Mouse (Mus musculus) myocyte (in vitro differentiated cells): ENCODE data around the gene Acaa1a. TPM values are rescaled to one million over a fixed set of nuclear protein-coding genes. Genes with fewer than 3 reads are reported as not detected.

Experiments used
- H3K27me3 ChIP-seq: one replicate; pipeline ENCODE4 v1.6.1; 2011; ENCODE audit not compliant: control insufficient read depth, insufficient read depth, insufficient read length
- H3K36me3 ChIP-seq: one replicate; pipeline ENCODE4 v1.6.1; 2011; ENCODE audit not compliant: control insufficient read depth, insufficient read depth
- H3K4me2 ChIP-seq: one replicate; pipeline ENCODE4 v1.6.1; 2011; ENCODE audit warnings: low read depth, control low read depth
- H3K4me3 ChIP-seq: one replicate; pipeline ENCODE4 v1.5.1; 2011; ENCODE audit warnings: mild to moderate bottlenecking, control low read depth, moderate library complexity
- H3K79me2 ChIP-seq: one replicate; pipeline ENCODE4 v1.6.1; 2011; ENCODE audit not compliant: control insufficient read depth, insufficient read depth
- H3ac ChIP-seq: one replicate; pipeline ENCODE4 v1.6.1; 2011; ENCODE audit not compliant: control insufficient read depth, insufficient read length
- CEBPB ChIP-seq: IDR thresholded peaks from 2 replicates; pipeline ENCODE4 v1.6.1; 2011; ENCODE audit warnings: mild to moderate bottlenecking, moderate library complexity; ENCODE audit not compliant: poor library complexity, insufficient read depth, severe bottlenecking
- E2F4 ChIP-seq: IDR thresholded peaks from one replicate; pipeline ENCODE4 v1.6.1; 2011; ENCODE audit warnings: mild to moderate bottlenecking, control low read depth, moderate library complexity; ENCODE audit not compliant: insufficient read depth
- MAX ChIP-seq: IDR thresholded peaks from one replicate; pipeline ENCODE4 v1.6.1; 2011; ENCODE audit warnings: low read depth, mild to moderate bottlenecking, control low read depth
- MYOD1 ChIP-seq, 3 experiments: IDR thresholded peaks; one replicate each; pipeline ENCODE4 v1.6.1; 2011; ENCODE audit warnings: control low read depth in 2 of 3, low read depth in 2 of 3, mild to moderate bottlenecking in 2 of 3, moderate library complexity in 1 of 3; ENCODE audit not compliant: insufficient read length in 2 of 3, control insufficient read depth in 1 of 3
- MYOG ChIP-seq, 3 experiments: IDR thresholded peaks; one replicate each; pipeline ENCODE4 v1.6.1; 2011; ENCODE audit warnings: control low read depth in 2 of 3, low read depth in 2 of 3, mild to moderate bottlenecking in 2 of 3; ENCODE audit not compliant: insufficient read length in 2 of 3, control insufficient read depth in 1 of 3, insufficient read depth in 1 of 3
- POLR2A ChIP-seq: IDR thresholded peaks from one replicate; pipeline ENCODE4 v1.6.1; 2011; ENCODE audit warnings: low read depth, mild to moderate bottlenecking, control low read depth, moderate library complexity; ENCODE audit not compliant: insufficient read length
- POLR2AphosphoS2 ChIP-seq: IDR thresholded peaks from one replicate; pipeline ENCODE4 v1.6.1; 2011; ENCODE audit warnings: low read depth, control low read depth; ENCODE audit not compliant: insufficient read length
- REST ChIP-seq: IDR thresholded peaks from one replicate; pipeline ENCODE4 v1.6.1; 2011; ENCODE audit warnings: mild to moderate bottlenecking, control low read depth, moderate library complexity; ENCODE audit not compliant: insufficient read depth, insufficient read length
- SRF ChIP-seq: IDR thresholded peaks from one replicate; pipeline ENCODE4 v1.6.1; 2011; ENCODE audit warnings: low read depth; ENCODE audit not compliant: control insufficient read depth, insufficient read length
- TCF12 ChIP-seq: IDR thresholded peaks from one replicate; pipeline ENCODE4 v1.6.1; 2011; ENCODE audit warnings: mild to moderate bottlenecking, control low read depth; ENCODE audit not compliant: poor library complexity, insufficient read depth, severe bottlenecking
- TCF3 ChIP-seq: IDR thresholded peaks from one replicate; pipeline ENCODE4 v1.6.1; 2011; ENCODE audit warnings: low read depth, control low read depth; ENCODE audit not compliant: insufficient read length
- USF1 ChIP-seq: IDR thresholded peaks from one replicate; pipeline ENCODE4 v1.6.1; 2011; ENCODE audit warnings: low read depth, mild to moderate bottlenecking, control low read depth, moderate library complexity
- polyA plus RNA-seq: library from polyadenylated mRNA; unstranded; fragments of >200 nt; fragmentation: generic; extraction: Trizol; gene quantifications from one replicate; pipeline ENCODE4 v1.2.1, GENCODE M21; 2012; ENCODE audit warnings: missing spikeins

Gene Acaa1a
- polyA plus RNA-seq, 1 experiment: 61.7 TPM

DNA sequence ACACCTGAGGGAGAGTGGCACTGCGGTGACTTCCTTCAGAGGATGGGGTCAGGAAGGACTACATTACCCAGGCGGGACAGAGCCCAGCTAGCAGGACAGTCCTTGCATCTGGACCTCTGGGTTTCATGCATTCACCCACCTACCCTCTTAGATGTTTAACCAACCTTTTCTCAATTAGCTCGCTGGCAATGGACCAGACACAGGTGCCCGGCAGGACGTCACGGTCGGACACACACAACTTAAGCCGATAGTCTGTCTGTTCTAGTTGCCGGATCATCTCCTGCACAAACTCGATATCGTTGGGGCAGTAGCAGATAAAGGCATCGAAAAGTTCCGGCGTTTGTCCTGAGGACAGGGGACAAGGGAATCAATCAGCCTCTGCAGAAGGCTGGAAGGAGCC lies 1.6 kb upstream of the Acaa1a start:
- no peak overlapping the region for H3K4me3 ChIP-seq
- H3K79me2 ChIP-seq: peaks cover 7% of the 10 kb centered on the region
- no peaks in the 10 kb centered on the region for H3K27me3 ChIP-seq
- no peak overlapping the region for H3ac ChIP-seq
- TF ChIP-seq POLR2A (no peak), CEBPB (no peak), E2F4 (no peak), MAX (no peak), TCF3 (no peak), POLR2AphosphoS2 (no peak), TCF12 (no peak), SRF (no peak), MYOD1 (IDR thresholded peaks at IDR 0.05; ENCODE audit: control insufficient read depth in 1 of 3, insufficient read length in 2 of 3, low read depth in 2 of 3) (no peak), MYOG (IDR thresholded peaks at IDR 0.05; ENCODE audit: control insufficient read depth in 1 of 3, insufficient read depth in 1 of 3, insufficient read length in 2 of 3, low read depth in 2 of 3) (no peak), REST (no peak), USF1 (no peak)
- peaks cover 2% of the 10 kb centered on the region for H3K36me3 ChIP-seq
- no peak overlapping the region for H3K4me2 ChIP-seq

DNA sequence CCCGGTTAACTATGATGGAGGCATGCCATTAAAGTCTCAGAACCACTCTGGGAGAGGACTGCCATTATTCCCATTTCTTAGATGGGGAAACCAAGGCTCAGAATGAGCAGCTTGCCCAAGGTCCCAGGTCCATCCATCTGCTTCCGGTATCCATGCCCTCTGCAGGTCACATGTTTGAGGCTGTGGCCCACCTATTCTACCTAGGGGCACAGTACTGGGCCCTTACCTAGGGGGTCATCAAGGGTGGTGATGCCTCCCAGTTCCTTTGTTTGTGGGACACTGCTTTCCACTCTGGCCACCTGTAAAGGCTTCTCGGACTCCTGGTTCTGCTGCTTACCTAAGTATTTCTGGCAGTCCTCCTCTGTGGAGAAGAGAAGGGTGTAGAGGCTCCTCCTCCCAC lies 1.1 kb upstream of the Acaa1a start:
- peaks cover 4% of the 10 kb centered on the region for H3K36me3 ChIP-seq
- no peak overlapping the region for H3K4me3 ChIP-seq
- H3ac ChIP-seq: no peak overlapping the region
- H3K27me3 ChIP-seq: no peaks in the 10 kb centered on the region
- peaks cover 7% of the 10 kb centered on the region for H3K79me2 ChIP-seq
- H3K4me2 ChIP-seq: no peak overlapping the region
- TF ChIP-seq REST (no peak), MYOG (IDR thresholded peaks at IDR 0.05; ENCODE audit: control insufficient read depth in 1 of 3, insufficient read depth in 1 of 3, insufficient read length in 2 of 3, low read depth in 2 of 3) (no peak), MAX (no peak)

DNA sequence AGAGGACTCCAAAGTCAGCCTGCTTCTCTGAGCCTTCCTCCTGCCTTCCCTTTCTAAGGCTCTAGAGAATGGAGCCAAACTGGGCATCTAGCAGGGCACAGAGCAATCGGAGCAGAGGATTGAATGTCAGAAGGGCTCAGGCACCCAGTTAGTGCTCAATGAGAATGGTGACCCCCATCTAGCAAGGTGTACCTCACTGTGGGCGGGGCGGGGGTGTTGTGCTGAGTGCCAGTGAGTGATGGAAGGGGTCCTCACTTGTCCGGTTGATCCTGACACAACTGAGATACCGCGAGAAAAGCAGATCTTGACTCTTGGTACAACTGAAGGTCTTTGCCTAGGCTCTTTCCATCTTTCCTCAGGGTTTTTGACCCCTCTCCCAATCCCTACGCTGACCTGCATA lies 370 bp upstream of the Acaa1a start:
- no peaks in the 10 kb centered on the region for H3K27me3 ChIP-seq
- H3K4me3 ChIP-seq: peak overlapping the region; percentile 39
- H3K36me3 ChIP-seq: peaks cover 4% of the 10 kb centered on the region
- H3K79me2 ChIP-seq: peaks cover 7% of the 10 kb centered on the region
- TF ChIP-seq USF1: no peak
- TF ChIP-seq MYOG (IDR thresholded peaks at IDR 0.05; ENCODE audit: control insufficient read depth in 1 of 3, insufficient read depth in 1 of 3, insufficient read length in 2 of 3, low read depth in 2 of 3): no peak
- no peak for TF ChIP-seq POLR2AphosphoS2
- no peak for TF ChIP-seq TCF12
- TF ChIP-seq CEBPB: no peak
- TF ChIP-seq POLR2A: no peak
- TF ChIP-seq SRF: no peak
- TF ChIP-seq MAX: no peak
- no peak for TF ChIP-seq REST
- no peak for TF ChIP-seq E2F4
- H3K4me2 ChIP-seq: peak overlapping the region; percentile 83
- peak overlapping the region; percentile 52 for H3ac ChIP-seq

DNA sequence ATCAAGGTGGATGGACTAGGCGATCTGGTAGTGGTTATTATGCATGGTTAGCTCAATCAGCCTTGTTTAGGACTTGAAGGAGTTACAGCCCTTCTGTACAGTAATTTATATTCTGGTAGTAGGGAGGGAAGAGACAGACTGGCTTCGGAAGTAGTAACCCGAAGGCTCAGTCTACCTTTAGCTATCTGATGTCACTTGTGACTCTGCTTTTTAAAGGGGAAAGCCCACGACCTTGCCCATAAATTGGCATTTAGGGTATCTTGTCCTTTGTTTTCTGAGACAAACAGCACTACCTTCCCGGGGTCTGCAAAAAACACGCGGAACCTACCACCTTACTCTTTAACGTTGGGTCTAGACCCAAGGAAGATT lies 720 bp downstream of the Acaa1a start:
- no peaks in the 10 kb centered on the region for H3K27me3 ChIP-seq
- H3K4me2 ChIP-seq: peak overlapping the region; percentile 83
- peaks cover 4% of the 10 kb centered on the region for H3K36me3 ChIP-seq
- peak overlapping the region; percentile 39 for H3K4me3 ChIP-seq
- H3K79me2 ChIP-seq: peaks cover 7% of the 10 kb centered on the region
- no peak for TF ChIP-seq POLR2A
- TF ChIP-seq MAX: no peak
- no peak for TF ChIP-seq USF1
- no peak for TF ChIP-seq E2F4
- no peak for TF ChIP-seq POLR2AphosphoS2
- TF ChIP-seq SRF: no peak
- no peak for TF ChIP-seq CEBPB
- no peak for TF ChIP-seq TCF12
- no peak for TF ChIP-seq TCF3
- TF ChIP-seq REST: no peak
- peak overlapping the region; percentile 52 for H3ac ChIP-seq

DNA sequence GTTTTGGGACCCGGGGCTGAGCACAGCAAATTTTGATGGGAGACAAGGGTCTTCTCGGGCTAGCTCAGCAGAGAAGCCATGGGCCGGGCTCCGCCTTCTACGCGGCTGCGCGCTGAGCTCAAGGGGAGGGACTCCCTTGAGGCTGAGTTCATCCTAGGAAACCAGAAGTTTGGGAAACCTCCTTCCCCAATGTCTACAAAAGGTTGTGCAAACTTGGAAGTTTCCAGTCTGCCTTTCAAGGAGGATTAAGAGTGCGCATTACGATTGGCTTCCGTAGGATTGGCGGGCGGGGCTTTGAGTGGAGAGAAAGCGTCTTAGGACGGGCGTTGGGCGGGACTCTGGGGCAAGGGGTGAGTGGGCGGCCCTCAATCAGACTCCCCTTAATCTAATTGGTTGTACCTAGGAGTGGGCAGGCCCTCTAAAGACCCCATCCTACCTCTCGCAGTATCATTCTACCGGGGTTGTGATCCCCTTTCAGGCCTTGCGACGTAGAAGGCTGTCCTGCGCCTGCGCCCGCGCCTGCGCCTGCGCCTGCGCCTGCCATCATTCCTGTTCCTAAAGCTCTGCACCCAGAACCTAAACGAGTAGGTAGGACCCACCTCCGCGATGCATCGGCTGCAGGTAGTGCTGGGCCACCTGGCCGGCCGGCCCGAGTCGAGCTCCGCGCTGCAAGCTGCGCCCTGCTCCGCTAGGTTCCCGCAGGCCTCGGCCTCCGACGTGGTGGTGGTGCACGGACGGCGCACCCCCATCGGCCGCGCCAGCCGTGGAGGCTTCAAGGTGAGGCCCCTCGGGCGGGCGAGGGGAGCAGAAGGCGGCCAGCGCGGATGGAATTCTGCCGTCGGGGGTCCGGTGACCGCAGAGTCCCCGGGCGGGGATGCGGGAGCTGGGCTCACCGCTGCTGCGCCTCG lies 1.7 kb downstream of the Acaa1a start, which contains the start of gene Myd88:
Myd88 (minus strand) TSS at position 503 of the 908 bp plus-strand sequence.
- peaks cover 7% of the 10 kb centered on the region for H3K79me2 ChIP-seq
- TF ChIP-seq REST (no peak), TCF3 (no peak), USF1 (no peak), TCF12 (no peak), POLR2A (peak; percentile 59), MYOG (IDR thresholded peaks at IDR 0.05; ENCODE audit: control insufficient read depth in 1 of 3, insufficient read depth in 1 of 3, insufficient read length in 2 of 3, low read depth in 2 of 3) (no peak), POLR2AphosphoS2 (peak; percentile 67), CEBPB (peak; percentile 86), MYOD1 (IDR thresholded peaks at IDR 0.05; ENCODE audit: control insufficient read depth in 1 of 3, insufficient read length in 2 of 3, low read depth in 2 of 3) (no peak), SRF (no peak), E2F4 (no peak), MAX (no peak)
- H3K4me2 ChIP-seq: peak within 1 kb of the TSS; percentile 83
- H3K36me3 ChIP-seq: peaks cover 4% of the 10 kb centered on the region
- H3K27me3 ChIP-seq: no peaks in the 10 kb centered on the region
- peak within 1 kb of the TSS; percentile 39 for H3K4me3 ChIP-seq
- peak within 1 kb of the TSS; percentile 52 for H3ac ChIP-seq
